Mouse (Mus musculus) embryonic facial prominence, embryonic 14.5 days (tissue): ENCODE data around the gene Nkx6-2. TPM values are rescaled to one million over a fixed set of nuclear protein-coding genes. Genes with fewer than 3 reads are reported as not detected.
A peak's percentile ranks its signal among the peaks of the same experiment; 100 is the strongest.

Source experiments
- ATAC-seq: fragments of 200-750 bp; cut with Nextera tagmentation; 2 replicates; pipeline ENCODE4 v1.8.0; 2017; ENCODE audit warnings: low read depth, moderate number of reproducible peaks, moderate TSS enrichment
- DNase-seq: peaks from one replicate; pipeline ENCODE4 v3.0.0-alpha.2; 2015; ENCODE audit warnings: low spot score
- H3K27ac ChIP-seq: fragments of 300-500 bp; sonication (generic); replicated peaks from 2 replicates; pipeline ENCODE4 v1.5.1; 2014; ENCODE audit warnings: low read depth, mild to moderate bottlenecking, low read length, moderate library complexity
- H3K27me3 ChIP-seq: fragments of 300-500 bp; sonication (generic); replicated peaks from 2 replicates; pipeline ENCODE4 v1.6.1; 2014; ENCODE audit warnings: low read length; ENCODE audit not compliant: control insufficient read depth, insufficient read depth
- H3K36me3 ChIP-seq: fragments of 300-500 bp; sonication (generic); 2 replicates; pipeline ENCODE4 v1.6.1; 2014; ENCODE audit warnings: low read length, mixed read lengths; ENCODE audit not compliant: control insufficient read depth, insufficient read depth
- H3K4me1 ChIP-seq: fragments of 300-500 bp; sonication (generic); 2 replicates; pipeline ENCODE4 v1.6.1; 2014; ENCODE audit warnings: antibody characterized with exemption, low read length; ENCODE audit not compliant: control insufficient read depth, insufficient read depth
- H3K4me2 ChIP-seq: fragments of 300-500 bp; sonication (generic); 2 replicates; pipeline ENCODE4 v1.6.1; 2014; ENCODE audit warnings: low read depth, mild to moderate bottlenecking, low read length, moderate library complexity, mixed read lengths
- H3K4me3 ChIP-seq: fragments of 300-500 bp; sonication (generic); 2 replicates; pipeline ENCODE4 v1.5.1; 2014; ENCODE audit warnings: low read depth, mild to moderate bottlenecking, low read length
- H3K9ac ChIP-seq: fragments of 300-500 bp; sonication (generic); 2 replicates; pipeline ENCODE4 v1.6.1; 2014; ENCODE audit warnings: low read depth, mild to moderate bottlenecking, low read length, moderate library complexity, mixed read lengths
- H3K9me3 ChIP-seq: fragments of 300-500 bp; sonication (generic); 2 replicates; pipeline ENCODE4 v1.6.1; 2016; ENCODE audit warnings: low read length; ENCODE audit not compliant: control insufficient read depth
- WGBS: fragments of 180-500 bp; shearing (Covaris S2); extraction: QIAGEN DNeasy Blood & Tissue Kit; methylation state at CpG from one replicate; pipeline ENCODE4 v1.1.7; 2014; 5-methylcytosine and 5-hydroxymethylcytosine counted together
- polyA plus RNA-seq: library from polyadenylated mRNA; unstranded; fragments of >200 nt; fragmentation: Nextera tagmentation; extraction: Ambion mirVana; gene quantifications from 2 replicates; pipeline ENCODE4 v1.2.1, GENCODE M21; 2014

The Nkx6-2 gene
- polyA plus RNA-seq, 1 experiment from 2014 or later, result not detected

- WGBS, result 77% methylated on average over 21 of the region's 21 CpGs
- DNase-seq (no peak), ATAC-seq (no peak)
- H3K9ac ChIP-seq, result no peak overlapping the region
- H3K27me3 ChIP-seq, result peaks cover 66% of the 10 kb centered on the region
- peaks cover 18% of the 10 kb centered on the region for H3K4me1 ChIP-seq
- peaks cover 29% of the 10 kb centered on the region for H3K36me3 ChIP-seq
- no peaks in the 10 kb centered on the region for H3K9me3 ChIP-seq
- H3K27ac ChIP-seq, result no peak overlapping the region
- H3K4me3 ChIP-seq, result no peak overlapping the region
- H3K4me2 ChIP-seq, result no peak overlapping the region
Observed at GRCm38 (mm10) chr7:139579261-139579905, 3.2 kb downstream of the Nkx6-2 start.

- DNase-seq (no peak), ATAC-seq (no peak)
- Histone ChIP-seq H3K27me3 (peaks cover 34% of the 10 kb centered on the region), H3K36me3 (peaks cover 29% of the 10 kb centered on the region), H3K4me1 (peaks cover 5% of the 10 kb centered on the region; the same call in 1 of the 2 replicates), H3K9ac (no peak overlapping the region), H3K9me3 (no peaks in the 10 kb centered on the region), H3K4me3 (no peak overlapping the region), H3K27ac (no peak overlapping the region), H3K4me2 (no peak overlapping the region)
- WGBS, result 86% methylated on average over 16 of the region's 16 CpGs
Observed at GRCm38 (mm10) chr7:139576064-139576686, 6.4 kb downstream of the Nkx6-2 start.

- no peak for ATAC-seq
- Histone ChIP-seq H3K27me3 (no peaks in the 10 kb centered on the region), H3K27ac (no peak overlapping the region), H3K9ac (no peak overlapping the region), H3K36me3 (peaks cover 16% of the 10 kb centered on the region), H3K9me3 (no peaks in the 10 kb centered on the region), H3K4me2 (no peak overlapping the region), H3K4me1 (no peaks in the 10 kb centered on the region), H3K4me3 (no peak overlapping the region)
- 82% methylated on average over 3 of the region's 3 CpGs for WGBS
- DNase-seq, result no peak
Observed at GRCm38 (mm10) chr7:139572665-139573064, 9.9 kb downstream of the Nkx6-2 start.

- H3K36me3 ChIP-seq, result peaks cover 9% of the 10 kb centered on the region
- ATAC-seq (no peak), DNase-seq (no peak)
- no peak overlapping the region for H3K4me2 ChIP-seq
- no peaks in the 10 kb centered on the region for H3K4me1 ChIP-seq
- no peaks in the 10 kb centered on the region for H3K9me3 ChIP-seq
- H3K27ac ChIP-seq, result no peak overlapping the region
- 93% methylated on average over 5 of the region's 5 CpGs for WGBS
- no peak overlapping the region for H3K9ac ChIP-seq
- no peaks in the 10 kb centered on the region for H3K27me3 ChIP-seq
- H3K4me3 ChIP-seq, result no peak overlapping the region
Observed at GRCm38 (mm10) chr7:139570788-139571187, 11.8 kb downstream of the Nkx6-2 start.

- 81% methylated on average over 8 of the region's 8 CpGs for WGBS
- Histone ChIP-seq H3K4me1 (no peaks in the 10 kb centered on the region), H3K9me3 (no peaks in the 10 kb centered on the region), H3K9ac (no peak overlapping the region), H3K36me3 (peaks cover 7% of the 10 kb centered on the region; the same call in 1 of the 2 replicates), H3K27me3 (no peaks in the 10 kb centered on the region), H3K27ac (no peak overlapping the region), H3K4me3 (no peak overlapping the region), H3K4me2 (no peak overlapping the region)
- ATAC-seq (peak; percentile 33; the same call in 1 of the 2 replicates), DNase-seq (no peak)
Observed at GRCm38 (mm10) chr7:139566533-139566932, 16.1 kb downstream of the Nkx6-2 start.

GRCm38 (mm10) chr7:139565998-139566397, 16.6 kb downstream of the Nkx6-2 start:
- ATAC-seq, result no peak
- H3K27ac ChIP-seq, result no peak overlapping the region
- H3K4me3 ChIP-seq, result no peak overlapping the region
- 71% methylated on average over 6 of the region's 6 CpGs for WGBS
- no peak overlapping the region for H3K9ac ChIP-seq
- H3K4me2 ChIP-seq, result no peak overlapping the region
- H3K9me3 ChIP-seq, result no peaks in the 10 kb centered on the region
- peaks cover 7% of the 10 kb centered on the region; the same call in 1 of the 2 replicates for H3K36me3 ChIP-seq
- no peaks in the 10 kb centered on the region for H3K27me3 ChIP-seq
- H3K4me1 ChIP-seq, result no peaks in the 10 kb centered on the region
- DNase-seq, result no peak

- no peak for DNase-seq
- Histone ChIP-seq H3K4me2 (no peak overlapping the region), H3K4me3 (no peak overlapping the region), H3K27me3 (no peaks in the 10 kb centered on the region), H3K9ac (no peak overlapping the region), H3K4me1 (no peaks in the 10 kb centered on the region), H3K36me3 (peaks cover 14% of the 10 kb centered on the region; the same call in 1 of the 2 replicates), H3K27ac (no peak overlapping the region), H3K9me3 (no peaks in the 10 kb centered on the region)
- ATAC-seq, result no peak
- WGBS, result 85% methylated on average over 2 of the region's 2 CpGs
Observed at GRCm38 (mm10) chr7:139564161-139564560, 18.4 kb downstream of the Nkx6-2 start.

GRCm38 (mm10) chr7:139563425-139563824, 19.2 kb downstream of the Nkx6-2 start:
- 71% methylated on average over 4 of the region's 4 CpGs for WGBS
- Histone ChIP-seq H3K9ac (no peak overlapping the region), H3K27ac (no peak overlapping the region), H3K4me1 (no peaks in the 10 kb centered on the region), H3K9me3 (no peaks in the 10 kb centered on the region), H3K4me2 (no peak overlapping the region), H3K36me3 (peaks cover 18% of the 10 kb centered on the region), H3K27me3 (no peaks in the 10 kb centered on the region), H3K4me3 (no peak overlapping the region)
- ATAC-seq (no peak), DNase-seq (peak; percentile 17)

- H3K36me3 ChIP-seq, result peaks cover 14% of the 10 kb centered on the region
- DNase-seq (no peak), ATAC-seq (no peak)
- H3K27me3 ChIP-seq, result no peaks in the 10 kb centered on the region
- no peaks in the 10 kb centered on the region for H3K9me3 ChIP-seq
- no peak overlapping the region for H3K4me3 ChIP-seq
- no peaks in the 10 kb centered on the region for H3K4me1 ChIP-seq
- H3K9ac ChIP-seq, result no peak overlapping the region
- H3K4me2 ChIP-seq, result no peak overlapping the region
- H3K27ac ChIP-seq, result no peak overlapping the region
- 76% methylated on average over 10 of the region's 10 CpGs for WGBS
Observed at GRCm38 (mm10) chr7:139559659-139560058, 22.9 kb downstream of the Nkx6-2 start.
